In genomic region chr13:111819618-111820385, GRCm38 (mm10) we compare ENCODE assay signal across 22 mouse cellular contexts. TPM values are rescaled to one million over a fixed set of nuclear protein-coding genes. Genes with fewer than 3 reads are reported as not detected.
A peak's percentile ranks its signal among the peaks of the same experiment; 100 is the strongest.
DNase-seq lines count a peak whose midpoint lies in the region; TF ChIP-seq lines count a peak whose summit lies in the region.
"Had no signal": no experiment of that assay in that cellular context is flagged by ENCODE, and none has a peak within 500 bp of the region (broad histone marks: within the 10 kb centered on the region; RNA-seq: fewer than 3 reads in every experiment).

No protein-coding gene starts in this region.

- TF ChIP-seq POLR2A in CH12.LX (IDR thresholded peaks at IDR 0.05; ENCODE audit: low read depth, low read length) = peak; percentile 62

- no peaks in the 10 kb centered on the region for H3K27me3 ChIP-seq in CH12.LX (replicated peaks)
- H3K27me3 ChIP-seq: embryonic facial prominence, embryonic 15.5 days; heart, embryonic 15.5 days had no signal

- no peak for TF ChIP-seq CTCF in CH12.LX (conservative IDR thresholded peaks at IDR 0.05 in 1 of 2, IDR thresholded peaks at IDR 0.05 in 1 of 2; ENCODE audit: low read depth in 2 of 2, low read length in 2 of 2)

- TF ChIP-seq RAD21 in CH12.LX (IDR thresholded peaks at IDR 0.05; ENCODE audit: low read depth, low read length) = no peak; the same call in 1 of the 2 replicates

- in situ Hi-C loops in CH12.LX (cut with MboI; ENCODE audit: low pct_ligation_motif_present, low pct_unique_long_range_greater_than_20kb, low sequenced_read_pairs) = loop anchor here (5.0 to 10.0 kb wide), 2 partner anchors 117 to 165 kb away; no protein-coding TSS in a partner anchor

- H3K4me1 ChIP-seq in CH12.LX (ENCODE audit: control insufficient read depth in 1 of 2, insufficient read depth in 2 of 2) = peaks cover 9 to 48% of the 10 kb centered on the region in 2 experiments
- H3K4me1 ChIP-seq: embryonic facial prominence, embryonic 15.5 days; forebrain, embryonic 15.5 days; heart, embryonic 15.5 days had no signal

- H3K4me3 ChIP-seq in CH12.LX (replicated peaks in 1 of 3; ENCODE audit: low read depth in 2 of 3, low read length in 2 of 3, poor library complexity in 1 of 3) = peak overlapping the region; percentile 56 to 66 (median 60)
- H3K4me3 ChIP-seq: embryonic facial prominence, embryonic 15.5 days; erythroblast, embryonic 14.5 days; forebrain, embryonic 10.5 days; forebrain, embryonic 15.5 days; heart, adult 2 months; heart, embryonic 15.5 days; hindbrain, embryonic 10.5 days had no signal

- peak overlapping the region; percentile 61 for H3K27ac ChIP-seq in CH12.LX (ENCODE audit: insufficient read depth, low read depth)
- H3K27ac ChIP-seq: embryonic facial prominence, embryonic 15.5 days; forebrain, embryonic 10.5 days; forebrain, embryonic 15.5 days; heart, adult 2 months; heart, embryonic 15.5 days; hindbrain, embryonic 10.5 days; hindbrain, embryonic 14.5 days had no signal

- peak; percentile 55 for TF ChIP-seq EP300 in CH12.LX (IDR thresholded peaks at IDR 0.05; ENCODE audit: low read length)

- H3K4me2 ChIP-seq in CH12.LX (ENCODE audit: insufficient read depth, low read depth, poor library complexity, severe bottlenecking) = peak overlapping the region; percentile 92
- H3K4me2 ChIP-seq: embryonic facial prominence, embryonic 15.5 days; forebrain, embryonic 15.5 days; heart, embryonic 11.5 days; heart, embryonic 15.5 days; hindbrain, embryonic 14.5 days had no signal

- H3K9me3 ChIP-seq in CH12.LX (replicated peaks; ENCODE audit: low read length) = peaks cover 6% of the 10 kb centered on the region
- H3K9me3 ChIP-seq: embryonic facial prominence, embryonic 15.5 days; forebrain, embryonic 15.5 days; heart, embryonic 15.5 days had no signal

- dilution Hi-C loops in CH12.LX (cut with MboI; ENCODE audit: extremely low pct_ligation_motif_present, extremely low pct_unique_long_range_greater_than_20kb, low sequenced_read_pairs) = no loop called here

- peaks cover 9% of the 10 kb centered on the region; the same call in 1 of the 2 replicates for H3K79me2 ChIP-seq in CH12.LX (replicated peaks; ENCODE audit: control insufficient read depth, extremely low read depth, insufficient read depth, poor library complexity, severe bottlenecking)

- DNase-seq in kidney, postnatal 4 days = peak; percentile 17 to 42
- no peak for DNase-seq in kidney, adult 9 months
- DNase-seq in A20 (ENCODE audit: low read depth, low spot score) = peak; percentile 71
- DNase-seq in CH12.LX (ENCODE audit: extremely low read depth) = peak; percentile 67
- peak; percentile 77 to 81 for DNase-seq in spleen, postnatal 36 days (ENCODE audit: low spot score in 2 of 2)
- no peak for DNase-seq in ovary, postnatal 14 days (ENCODE audit: low spot score)
- no peak for DNase-seq in lung, postnatal 10 days
- DNase-seq: cerebellum, adult 11 months; cerebellum, adult 8-10 months; cerebellum, postnatal 14 days; embryo, embryonic 11 days; gastrocnemius, postnatal 10 days; heart, adult 2 months; heart, postnatal 14 days had no signal

- peak overlapping the region; percentile 80 for H3K9ac ChIP-seq in CH12.LX (ENCODE audit: insufficient read depth, low read depth)
- H3K9ac ChIP-seq: embryonic facial prominence, embryonic 15.5 days; forebrain, embryonic 15.5 days; heart, embryonic 15.5 days; hindbrain, embryonic 14.5 days had no signal

- H3K36me3 ChIP-seq in CH12.LX (replicated peaks in 1 of 2; ENCODE audit: control insufficient read depth in 1 of 2, insufficient read depth in 1 of 2, low read length in 1 of 2) = peaks cover 0 to 7% of the 10 kb centered on the region in 2 experiments
- H3K36me3 ChIP-seq: embryonic facial prominence, embryonic 15.5 days; forebrain, embryonic 10.5 days; forebrain, embryonic 15.5 days; heart, embryonic 15.5 days; hindbrain, embryonic 10.5 days had no signal

TF ChIP-seq in CH12.LX, 34 proteins besides CTCF, POLR2A, EP300 and RAD21:
- TF ChIP-seq JUN (IDR thresholded peaks at IDR 0.05; ENCODE audit: insufficient read depth, low read depth, low read length) (no peak), MAX (IDR thresholded peaks at IDR 0.05; ENCODE audit: low read length) (peak; percentile 74; the same call in 1 of the 2 replicates), TBP (conservative IDR thresholded peaks at IDR 0.05; ENCODE audit: low read depth, low read length) (peak; percentile 65; the same call in 1 of the 2 replicates), NELFE (IDR thresholded peaks at IDR 0.05; ENCODE audit: low read depth, low read length) (no peak), MEF2A (IDR thresholded peaks at IDR 0.05; ENCODE audit: borderline replicate concordance, low read depth, low read length) (no peak), GABPA (IDR thresholded peaks at IDR 0.05; ENCODE audit: insufficient replicate concordance, low read depth, low read length) (no peak), ZNF384 (IDR thresholded peaks at IDR 0.05; ENCODE audit: low read depth, low read length) (no peak; the same call in 1 of the 2 replicates), MAFK (IDR thresholded peaks at IDR 0.05; ENCODE audit: insufficient replicate concordance, low read length) (0 out of 2 replicates have a peak, but pooled peaks have one; percentile 13), CHD2 (IDR thresholded peaks at IDR 0.05; ENCODE audit: low read length) (peak; percentile 52; the same call in 1 of the 2 replicates), POLR2AphosphoS2 (IDR thresholded peaks at IDR 0.05; ENCODE audit: low read depth, low read length) (no peak; the same call in 1 of the 2 replicates), HCFC1 (IDR thresholded peaks at IDR 0.05; ENCODE audit: low read depth, low read length) (peak; percentile 51), MAZ (IDR thresholded peaks at IDR 0.05; ENCODE audit: low read depth, low read length) (no peak), USF2 (conservative IDR thresholded peaks at IDR 0.05; ENCODE audit: low read depth, low read length) (no peak), ZKSCAN1 (IDR thresholded peaks at IDR 0.05; ENCODE audit: borderline replicate concordance, low read depth, low read length) (no peak), NRF1 (IDR thresholded peaks at IDR 0.05; ENCODE audit: low read depth, low read length) (no peak), CHD1 (IDR thresholded peaks at IDR 0.05; ENCODE audit: low read depth, low read length) (0 out of 2 replicates have a peak, but pooled peaks have one; percentile 84), SMC3 (IDR thresholded peaks at IDR 0.05; ENCODE audit: low read depth, low read length) (peak; percentile 19), JUND (conservative IDR thresholded peaks at IDR 0.05; ENCODE audit: low read depth, low read length) (no peak), UBTF (IDR thresholded peaks at IDR 0.05; ENCODE audit: low read depth, low read length) (no peak), SIN3A (IDR thresholded peaks at IDR 0.05; ENCODE audit: low read length) (peak; percentile 80), IRF4 (IDR thresholded peaks at IDR 0.05; ENCODE audit: low read depth, low read length) (peak; percentile 56; the same call in 1 of the 2 replicates), USF1 (IDR thresholded peaks at IDR 0.05; ENCODE audit: low read depth, low read length) (no peak), TCF12 (IDR thresholded peaks at IDR 0.05; ENCODE audit: low read depth, low read length) (0 out of 2 replicates have a peak, but pooled peaks have one; percentile 29), BHLHE40 (IDR thresholded peaks at IDR 0.05; ENCODE audit: low read depth, low read length) (peak; percentile 42; the same call in 1 of the 2 replicates), KAT2A (IDR thresholded peaks at IDR 0.05; ENCODE audit: insufficient replicate concordance, low read length) (0 out of 2 replicates have a peak, but pooled peaks have one; percentile 45), MYC (IDR thresholded peaks at IDR 0.05; ENCODE audit: low read depth, low read length) (no peak), ZC3H11A (IDR thresholded peaks at IDR 0.05; ENCODE audit: low read depth, low read length) (no peak), MXI1 (IDR thresholded peaks at IDR 0.05; ENCODE audit: low read depth, low read length) (peak; percentile 48; the same call in 1 of the 2 replicates), PAX5 (IDR thresholded peaks at IDR 0.05; ENCODE audit: low read length) (no peak), ELF1 (IDR thresholded peaks at IDR 0.05; ENCODE audit: low read depth, low read length) (peak; percentile 37), ETS1 (conservative IDR thresholded peaks at IDR 0.05; ENCODE audit: low read depth, low read length) (peak; percentile 56), RCOR1 (conservative IDR thresholded peaks at IDR 0.05; ENCODE audit: low read depth, low read length) (no peak), E2F4 (IDR thresholded peaks at IDR 0.05; ENCODE audit: insufficient replicate concordance, low read depth, low read length) (no peak), ZMIZ1 (IDR thresholded peaks at IDR 0.05; ENCODE audit: low read depth, low read length) (no peak)

RNA-seq across cellular contexts. Expression of gene Map3k1, which starts 11.0 kb away (rescaled TPM):
- 37.9 and 48.7 TPM in 2 replicates for total RNA-seq in CH12.LX (2012; rRNA removed)
- total RNA-seq in CH12.LX (2014; rRNA removed) = 7.7 and 10.7 TPM in 2 replicates
- 13.4 and 14.7 TPM in 2 replicates for polyA plus RNA-seq in CH12.LX (2012; ENCODE audit: insufficient read length, low read depth)

Comparison
In these comparisons a context has a peak if more than half of its experiments do, and no peak if none do; other contexts are left out.
1. DNase-seq: peak in kidney, postnatal 4 days (2 of 2), A20 (single experiment), CH12.LX (single experiment) and spleen, postnatal 36 days (2 of 2); none in kidney, adult 9 months (single experiment), ovary, postnatal 14 days (single experiment) and lung, postnatal 10 days (single experiment).